Mouse (Mus musculus) WW6 (cell line): ENCODE results near the gene Pcf11.
A peak's percentile ranks its signal among the peaks of the same experiment; 100 is the strongest.

Source experiments
- DNase-seq: peaks from one replicate; pipeline ENCODE4 v3.0.0-alpha.2; 2013; ENCODE audit warnings: low read depth, low spot score

Gene Pcf11

GRCm38 (mm10) chr7:92669507-92670471, at the start of gene Pcf11:
TSS of gene Pcf11 (minus strand) at chr7:92669934.
- peak; percentile 95 for DNase-seq

- no peak for DNase-seq
Observed at GRCm38 (mm10) chr7:92715055-92715454, 45.3 kb upstream of the Pcf11 start.

GRCm38 (mm10) chr7:92711593-92711992, 41.9 kb upstream of the Pcf11 start:
- no peak for DNase-seq

- no peak for DNase-seq
Observed at GRCm38 (mm10) chr7:92709573-92709972, 39.8 kb upstream of the Pcf11 start.

- no peak for DNase-seq
Observed at GRCm38 (mm10) chr7:92706711-92707110, 37.0 kb upstream of the Pcf11 start.

GRCm38 (mm10) chr7:92705534-92705933, 35.8 kb upstream of the Pcf11 start:
- no peak for DNase-seq

GRCm38 (mm10) chr7:92703661-92704060, 33.9 kb upstream of the Pcf11 start:
- no peak for DNase-seq

- no peak for DNase-seq
Observed at GRCm38 (mm10) chr7:92698770-92699169, 29.0 kb upstream of the Pcf11 start.

- no peak for DNase-seq
Observed at GRCm38 (mm10) chr7:92696395-92696794, 26.7 kb upstream of the Pcf11 start.

- no peak for DNase-seq
Observed at GRCm38 (mm10) chr7:92689101-92689500, 19.4 kb upstream of the Pcf11 start.

GRCm38 (mm10) chr7:92688299-92688669, 18.6 kb upstream of the Pcf11 start:
- no peak for DNase-seq

GRCm38 (mm10) chr7:92687556-92688298, 18.0 kb upstream of the Pcf11 start:
- DNase-seq: no peak

- no peak for DNase-seq
Observed at GRCm38 (mm10) chr7:92677346-92677745, 7.6 kb upstream of the Pcf11 start.

- no peak for DNase-seq
Observed at GRCm38 (mm10) chr7:92675131-92675530, 5.4 kb upstream of the Pcf11 start.

- DNase-seq: no peak
Observed at GRCm38 (mm10) chr7:92668791-92669506, 785 bp downstream of the Pcf11 start.

- no peak for DNase-seq
Observed at GRCm38 (mm10) chr7:92666274-92666820, 3.4 kb downstream of the Pcf11 start.

- DNase-seq: no peak
Observed at GRCm38 (mm10) chr7:92658050-92658449, 11.7 kb downstream of the Pcf11 start.

- DNase-seq: no peak
Observed at GRCm38 (mm10) chr7:92656386-92656785, 13.3 kb downstream of the Pcf11 start.

- no peak for DNase-seq
Observed at GRCm38 (mm10) chr7:92653329-92653728, 16.4 kb downstream of the Pcf11 start.

GRCm38 (mm10) chr7:92647790-92648189, 21.9 kb downstream of the Pcf11 start:
- DNase-seq: no peak

- no peak for DNase-seq
Observed at GRCm38 (mm10) chr7:92642358-92642757, 27.4 kb downstream of the Pcf11 start.

- no peak for DNase-seq
Observed at GRCm38 (mm10) chr7:92638050-92638449, 31.7 kb downstream of the Pcf11 start.
